Mouse (Mus musculus): ENCODE measurements at regions not wholly inside any gene's neighbourhood (a gene's known extent, or its start where the extent isn't known, plus 50 kb on each side); places are given as distances from the start of the nearest gene placed in this dataset.

DNA sequence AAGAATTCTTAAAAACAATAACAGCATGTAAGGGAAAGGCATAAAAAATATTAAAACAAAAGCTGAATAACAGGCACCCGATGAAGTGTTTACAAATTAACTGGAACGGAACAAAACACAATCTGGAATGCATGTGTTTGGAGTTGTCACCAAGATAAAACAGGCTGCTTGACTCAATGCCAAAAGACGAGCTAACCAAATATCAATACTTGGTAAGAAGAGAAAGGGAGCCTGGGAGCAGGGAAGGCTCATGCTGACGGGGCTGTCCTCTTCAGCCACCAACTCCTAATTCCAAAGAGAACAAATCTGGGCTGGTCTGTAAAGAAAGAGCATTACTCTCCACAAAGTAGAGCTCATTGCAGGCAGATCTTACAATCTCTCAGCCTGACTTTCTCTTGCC is 545.4 kb upstream of the Zic4 start:
- POLR2A ChIA-PET = interaction anchor here in 1 of 4 experiments (0.8 kb wide), 1 partner anchor 17 kb away, joined by 4 read pairs; no protein-coding TSS in a partner anchor

GRCm38 (mm10) chr9:90823574-90824280 is 538.5 kb upstream of the Zic4 start:
- POLR2A ChIA-PET = interaction anchor here in 2 of 4 experiments (0.6 to 1.1 kb wide), 2 partner anchors 9 to 96 kb away, joined by 3 read pairs; no protein-coding TSS in a partner anchor
- CTCF ChIA-PET = interaction anchor here in 1 of 4 experiments (0.7 to 1.4 kb wide), 2 partner anchors 9 to 10 kb away, joined by 3 to 4 read pairs; no protein-coding TSS in a partner anchor

More for the DNA sequence above, 545.4 kb upstream of the Zic4 start:
- CTCF ChIA-PET = interaction anchor here in 1 of 4 experiments (0.6 kb wide), 1 partner anchor 55 kb away, joined by 3 read pairs; no protein-coding TSS in a partner anchor

- ChIA-PET CTCF (interaction anchor here in 1 of 4 experiments (0.6 kb wide), 1 partner anchor 11 kb away, joined by 12 read pairs; no protein-coding TSS in a partner anchor), POLR2A (no interaction called here)
These were observed 534.7 kb upstream of the Zic4 start for GRCm38 (mm10) chr9:90827474-90827873.

DNA sequence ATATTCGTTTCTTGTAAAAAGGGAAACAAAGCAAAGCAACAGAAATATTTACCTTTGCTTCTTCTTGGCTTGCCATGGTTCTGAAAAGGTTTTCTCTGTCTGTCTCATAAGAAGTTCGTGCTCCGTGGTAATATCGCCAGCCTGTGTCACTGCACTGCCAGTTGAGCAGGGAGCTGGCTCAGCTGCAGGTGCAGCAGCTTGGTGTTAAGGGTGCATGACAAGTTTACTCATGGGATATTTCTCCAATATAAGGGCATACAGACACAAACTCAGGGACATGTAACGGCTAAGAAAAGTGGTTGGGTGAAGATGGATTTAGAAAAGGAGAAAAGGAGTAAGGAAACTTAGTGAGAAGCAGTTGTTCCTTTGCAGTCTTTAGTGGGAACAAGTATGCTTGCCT is 533.5 kb upstream of the Zic4 start:
- ChIA-PET POLR2A (no interaction called here), CTCF (no interaction called here)

DNA sequence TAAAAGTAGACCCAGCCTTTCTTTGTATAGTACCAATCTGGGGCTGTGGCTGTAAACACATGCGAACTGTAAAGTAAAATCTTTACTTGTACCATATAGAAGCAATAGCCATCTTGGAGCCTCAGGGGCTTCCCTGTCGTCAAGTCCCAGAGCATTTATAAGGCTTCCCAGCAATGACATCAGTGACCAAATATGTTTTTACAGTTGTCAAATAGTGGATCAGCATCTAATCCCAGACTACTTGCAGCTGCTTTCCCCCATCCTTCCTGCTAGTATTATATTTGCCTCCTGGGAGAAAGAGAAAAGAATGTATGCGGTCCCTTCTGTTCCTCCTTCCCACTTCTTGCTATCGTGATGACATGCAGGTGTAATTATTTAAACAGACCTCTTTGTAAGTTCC is 531.5 kb upstream of the Zic4 start:
- ChIA-PET CTCF (no interaction called here), POLR2A (no interaction called here)

DNA sequence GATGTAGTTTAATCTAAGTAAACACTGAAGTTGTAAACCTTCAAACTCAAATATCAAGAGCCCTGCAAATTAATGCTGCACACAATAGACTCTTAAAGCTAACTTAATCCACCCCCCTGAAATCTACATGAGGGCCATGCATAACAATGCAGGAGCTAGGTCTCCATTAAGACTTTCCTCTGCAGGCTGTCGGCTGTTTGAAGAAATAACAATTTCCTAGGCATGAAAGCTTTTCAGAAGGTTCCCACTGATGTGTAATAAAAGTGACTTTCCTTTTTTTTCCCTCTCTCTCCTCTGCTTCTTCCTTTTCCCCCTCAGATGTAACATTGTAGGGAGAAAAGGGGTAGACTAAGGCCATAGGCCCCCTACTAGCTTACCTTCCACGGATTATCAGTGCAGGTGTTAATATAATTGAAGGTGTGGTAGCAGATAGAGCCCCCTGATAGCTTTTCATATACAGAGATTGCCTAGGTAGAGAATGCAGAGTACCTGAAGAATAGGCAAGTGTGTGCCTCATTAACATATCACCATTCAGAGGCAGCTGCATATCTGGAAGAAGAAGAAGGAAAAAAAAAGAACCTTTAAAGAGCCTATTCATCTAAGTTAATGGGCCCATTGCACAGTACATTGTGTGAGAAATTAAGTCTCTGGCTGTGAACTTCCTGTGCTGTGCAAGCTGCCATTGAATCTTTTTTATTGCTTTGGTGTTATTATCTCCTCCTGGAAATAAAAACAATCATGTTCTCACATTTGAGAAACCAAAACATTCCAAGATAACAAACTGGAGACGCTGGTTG is 528.3 kb upstream of the Zic4 start:
- POLR2A ChIA-PET = interaction anchor here in 1 of 4 experiments (0.9 kb wide), 1 partner anchor 18 kb away, joined by 4 read pairs; no protein-coding TSS in a partner anchor
- CTCF ChIA-PET = interaction anchor here in 1 of 4 experiments (1.1 kb wide), 1 partner anchor 10 kb away, joined by 4 read pairs; no protein-coding TSS in a partner anchor

DNA sequence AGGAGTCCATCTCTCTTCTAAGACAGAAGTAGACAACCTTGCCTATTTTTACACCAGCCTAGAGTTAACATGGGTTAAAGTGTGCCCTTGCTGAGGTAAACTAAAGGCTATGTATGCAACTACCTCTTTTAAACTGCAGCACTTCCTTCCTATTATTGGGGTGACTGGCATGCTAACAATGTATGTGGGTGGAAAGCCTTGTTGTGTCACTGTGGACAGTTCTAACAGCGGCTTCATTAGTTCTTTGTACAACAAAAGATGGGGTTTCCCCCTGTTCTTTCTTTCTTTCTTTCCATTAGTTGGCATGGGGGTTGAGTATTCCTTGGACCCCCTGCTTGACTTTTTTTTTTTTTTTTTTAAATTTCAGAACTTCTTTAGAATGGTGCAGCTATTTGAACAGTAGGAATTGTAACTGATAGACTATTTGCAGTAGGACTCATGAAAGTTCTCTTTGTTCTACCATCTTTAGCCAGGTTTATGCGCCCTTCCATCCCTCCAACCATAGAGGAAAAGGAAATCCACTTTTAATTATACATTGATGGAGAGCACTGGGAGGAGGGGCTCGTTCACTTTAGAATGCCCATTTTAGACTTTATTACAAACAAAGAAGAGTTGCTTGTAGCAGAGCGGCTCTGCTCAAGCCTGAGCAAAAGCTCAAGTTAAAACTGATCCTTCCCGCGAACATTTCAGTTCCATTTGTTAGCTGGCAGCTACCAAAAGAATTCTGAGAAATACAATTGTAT is 523.9 kb upstream of the Zic4 start:
- POLR2A ChIA-PET = interaction anchor here in 2 of 4 experiments (0.6 to 0.7 kb wide), 3 partner anchors 525 to 1284 kb away, joined by 3 read pairs; no protein-coding TSS in a partner anchor
- CTCF ChIA-PET = interaction anchor here in 1 of 4 experiments (0.7 kb wide), 1 partner anchor 11 kb away, joined by 12 read pairs; no protein-coding TSS in a partner anchor

DNA sequence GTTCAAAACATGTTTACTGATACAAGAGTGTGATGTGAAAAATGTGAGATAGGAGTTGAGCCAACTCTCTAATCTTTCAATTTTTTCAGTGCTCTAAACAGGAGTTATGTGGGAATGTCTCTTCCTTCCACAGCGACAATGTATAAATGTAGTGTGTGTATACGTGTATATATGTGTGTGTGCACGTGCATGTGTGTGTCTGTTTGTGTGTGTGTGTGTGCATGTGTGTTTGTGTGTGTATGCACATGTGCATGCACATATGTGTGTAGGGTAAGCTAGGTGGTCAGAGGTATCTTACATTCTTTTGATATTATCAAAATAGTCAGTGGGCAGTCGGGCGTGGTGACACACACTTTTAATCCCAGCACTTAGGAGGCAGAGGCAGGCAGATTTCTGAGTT is 511.2 kb upstream of the Zic4 start:
- ChIA-PET POLR2A (no interaction called here), CTCF (no interaction called here)

GRCm38 (mm10) chr9:90871636-90872035 is 490.6 kb upstream of the Zic4 start:
- CTCF ChIA-PET = interaction anchor here in 1 of 4 experiments (0.7 kb wide), 1 partner anchor 55 kb away, joined by 3 read pairs; no protein-coding TSS in a partner anchor
- POLR2A ChIA-PET = no interaction called here

GRCm38 (mm10) chr9:90884467-90884866 is 477.7 kb upstream of the Zic4 start:
- CTCF ChIA-PET = no interaction called here

DNA sequence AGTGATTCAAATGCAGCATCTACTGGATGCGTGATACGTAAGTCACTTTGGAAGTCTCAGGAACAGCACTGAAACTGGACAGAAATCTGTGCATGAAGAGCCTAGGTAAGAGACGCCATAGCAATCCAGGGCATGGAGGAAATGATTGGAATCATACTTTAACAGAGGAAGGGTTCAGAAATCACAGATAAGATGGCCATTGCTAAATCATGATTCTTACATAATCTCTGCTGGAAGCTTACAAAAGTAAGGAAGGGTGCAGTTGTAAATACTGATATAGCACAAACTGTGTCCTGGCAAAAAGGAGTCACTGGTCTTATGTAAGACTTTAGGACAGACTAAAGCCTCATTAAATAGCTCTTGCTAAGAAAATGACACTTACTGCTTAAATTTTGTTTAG is 474.8 kb upstream of the Zic4 start:
- ChIA-PET CTCF (no interaction called here), POLR2A (no interaction called here)

More at GRCm38 (mm10) chr9:90884467-90884866, 477.7 kb upstream of the Zic4 start:
- POLR2A ChIA-PET = no interaction called here

GRCm38 (mm10) chr9:90890801-90891200 is 471.4 kb upstream of the Zic4 start:
- POLR2A ChIA-PET = no interaction called here
- CTCF ChIA-PET = no interaction called here

DNA sequence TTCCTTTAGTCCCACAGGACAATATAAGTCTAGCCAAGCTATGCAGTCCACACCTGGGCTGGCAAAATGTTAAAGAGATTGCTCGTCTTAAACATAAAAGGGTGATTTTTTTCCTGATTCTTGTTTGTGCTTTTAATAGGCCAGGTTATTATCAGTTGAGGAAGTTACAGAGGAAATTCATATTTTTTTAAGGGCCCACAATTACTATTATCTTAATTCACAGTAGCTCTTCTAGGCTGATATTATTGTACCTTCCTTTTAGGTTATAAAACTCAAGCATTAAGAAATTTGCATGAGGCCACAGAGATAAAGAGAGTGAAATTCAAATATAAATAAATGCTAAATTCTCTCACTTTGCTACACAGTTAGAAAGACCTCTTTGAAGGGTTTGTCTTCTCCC is 469.4 kb upstream of the Zic4 start:
- ChIA-PET POLR2A (no interaction called here), CTCF (no interaction called here)

- POLR2A ChIA-PET = no interaction called here
- CTCF ChIA-PET = no interaction called here
These were observed 458.7 kb upstream of the Zic4 start for GRCm38 (mm10) chr9:90903557-90903956.

DNA sequence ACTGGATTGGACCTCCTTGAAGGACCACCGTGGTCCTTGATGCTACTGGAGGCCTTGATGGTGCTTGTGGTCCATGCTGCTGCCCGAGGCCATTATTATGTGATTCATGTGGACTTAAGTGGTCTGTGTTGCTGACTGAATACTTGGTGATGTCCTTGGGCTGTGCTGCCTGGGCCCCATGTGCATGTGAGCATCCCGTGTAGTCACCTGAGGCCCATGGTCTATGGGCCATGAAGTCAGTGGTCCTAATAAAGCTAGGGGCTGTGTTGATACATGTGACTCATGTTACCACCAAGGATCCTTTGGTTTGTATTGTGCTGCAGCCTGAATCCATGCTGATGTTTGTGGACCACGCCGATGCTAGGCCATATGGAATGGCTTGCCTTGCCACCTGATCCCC is 456.1 kb upstream of the Zic4 start:
- POLR2A ChIA-PET = no interaction called here

DNA sequence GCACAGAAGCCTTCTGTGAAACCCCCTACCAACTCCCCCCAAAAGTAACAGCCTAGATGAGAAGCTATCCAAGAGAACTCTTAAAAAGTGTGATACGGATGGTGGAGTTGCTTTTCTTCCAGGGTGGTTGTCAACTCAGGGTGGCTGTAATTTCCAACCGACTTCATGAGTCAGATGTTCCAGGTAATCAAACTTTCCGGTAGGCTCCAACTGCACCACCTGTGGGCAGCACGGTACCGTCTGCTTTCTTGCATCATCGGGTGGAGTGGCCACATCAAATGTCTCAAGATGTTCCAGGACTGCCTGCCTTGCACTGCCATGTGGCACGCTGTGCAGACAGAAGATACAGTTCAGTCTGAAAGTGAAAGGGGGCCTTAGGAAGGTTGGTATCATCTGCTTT is 455.5 kb upstream of the Zic4 start:
- ChIA-PET CTCF (no interaction called here), POLR2A (no interaction called here)

More for the DNA sequence above, 456.1 kb upstream of the Zic4 start:
- CTCF ChIA-PET = no interaction called here

GRCm38 (mm10) chr9:90954613-90955012 is 407.6 kb upstream of the Zic4 start:
- ChIA-PET CTCF (no interaction called here), POLR2A (no interaction called here)

DNA sequence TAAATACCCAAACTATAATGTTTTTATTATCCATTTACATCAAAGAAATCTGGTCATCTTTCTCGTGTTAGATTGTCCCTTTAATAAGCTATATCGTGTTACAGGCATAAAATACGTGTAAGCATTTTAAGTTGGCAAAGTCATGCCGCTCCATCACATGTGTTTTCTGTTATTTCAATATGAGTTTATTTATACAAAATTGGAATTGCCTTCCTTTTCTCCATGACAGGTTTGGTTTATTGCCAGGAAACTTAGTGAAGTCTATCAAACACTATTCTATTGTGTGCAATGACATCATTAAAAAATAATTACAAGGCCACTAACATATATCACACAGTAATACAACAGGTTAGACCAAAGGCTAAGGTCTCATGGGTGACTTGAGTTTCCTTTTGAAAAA is 400.8 kb upstream of the Zic4 start:
- ChIA-PET CTCF (no interaction called here), POLR2A (no interaction called here)

GRCm38 (mm10) chr9:90964043-90964442 is 398.2 kb upstream of the Zic4 start:
- ChIA-PET POLR2A (no interaction called here), CTCF (no interaction called here)

DNA sequence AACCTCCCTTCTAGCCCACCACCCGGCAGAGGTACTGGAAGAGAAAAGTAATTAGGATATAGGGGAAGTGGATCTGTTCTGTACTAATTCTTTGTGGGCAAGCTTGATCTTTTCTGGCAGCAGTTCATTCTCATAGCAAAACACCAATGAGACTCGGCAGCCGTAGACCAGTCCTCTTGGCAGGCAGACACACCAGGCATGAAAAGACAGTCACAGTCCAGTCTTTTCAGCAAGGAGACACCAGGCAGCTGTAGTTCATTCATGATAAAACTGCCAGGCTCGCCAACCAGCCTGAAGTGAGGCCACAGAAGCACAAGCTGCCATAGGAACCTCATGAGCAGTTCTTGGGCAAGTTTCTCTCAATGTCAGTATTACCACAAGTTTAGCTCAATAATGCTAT is 383.5 kb upstream of the Zic4 start:
- CTCF ChIA-PET = no interaction called here
- POLR2A ChIA-PET = no interaction called here

Measured in embryonic stem cell, embryonic (primary cell).